Mouse (Mus musculus) hindbrain, embryonic 14.5 days (tissue): ENCODE data around the gene Dolpp1. TPM values are rescaled to one million over a fixed set of nuclear protein-coding genes. Genes with fewer than 3 reads are reported as not detected.
A peak's percentile ranks its signal among the peaks of the same experiment; 100 is the strongest.

Experiments
- ATAC-seq: fragments of 200-750 bp; cut with Nextera tagmentation; 2 replicates; pipeline ENCODE4 v1.8.0; 2017; ENCODE audit warnings: moderate number of reproducible peaks, mild to moderate bottlenecking, moderate TSS enrichment, moderate library complexity; ENCODE audit not compliant: low FRiP score
- DNase-seq: peaks from one replicate; pipeline ENCODE4 v3.0.0-alpha.2; 2015; ENCODE audit warnings: low spot score
- H3K27ac ChIP-seq: fragments of 300-500 bp; sonication (generic); 2 replicates; pipeline ENCODE4 v1.5.1; 2014; ENCODE audit warnings: mild to moderate bottlenecking, moderate library complexity
- H3K27me3 ChIP-seq: fragments of 300-500 bp; sonication (generic); 2 replicates; pipeline ENCODE4 v1.6.1; 2014; ENCODE audit warnings: mild to moderate bottlenecking, low read length, mixed read lengths; ENCODE audit not compliant: control insufficient read depth, insufficient read depth
- H3K36me3 ChIP-seq: fragments of 300-500 bp; sonication (generic); replicated peaks from 2 replicates; pipeline ENCODE4 v1.6.1; 2014; ENCODE audit not compliant: control insufficient read depth, insufficient read depth
- H3K4me1 ChIP-seq: fragments of 300-500 bp; sonication (generic); replicated peaks from 2 replicates; pipeline ENCODE4 v1.6.1; 2014; ENCODE audit warnings: antibody characterized with exemption, low read length, mixed read lengths; ENCODE audit not compliant: control insufficient read depth, insufficient read depth
- H3K4me2 ChIP-seq: fragments of 300-500 bp; sonication (generic); replicated peaks from 2 replicates; pipeline ENCODE4 v1.6.1; 2014; ENCODE audit warnings: mild to moderate bottlenecking, moderate library complexity
- H3K4me3 ChIP-seq: fragments of 300-500 bp; sonication (generic); replicated peaks from 2 replicates; pipeline ENCODE4 v1.5.1; 2014; ENCODE audit warnings: mild to moderate bottlenecking, low read length
- H3K9ac ChIP-seq: fragments of 300-500 bp; sonication (generic); 2 replicates; pipeline ENCODE4 v1.6.1; 2014
- H3K9me3 ChIP-seq: fragments of 300-500 bp; sonication (generic); 2 replicates; pipeline ENCODE4 v1.6.1; 2016; ENCODE audit warnings: low read length; ENCODE audit not compliant: control insufficient read depth
- WGBS: fragments of 180-500 bp; shearing (Covaris S2); extraction: QIAGEN DNeasy Blood & Tissue Kit; methylation state at CpG from one replicate; pipeline ENCODE4 v1.1.7; 2014; 5-methylcytosine and 5-hydroxymethylcytosine counted together
- polyA plus RNA-seq: library from polyadenylated mRNA; unstranded; fragments of >200 nt; fragmentation: Nextera tagmentation; extraction: Ambion mirVana; gene quantifications from 2 replicates; pipeline ENCODE4 v1.2.1, GENCODE M21; 2014

Dolpp1 gene
- polyA plus RNA-seq, 1 experiment from 2014 or later = 51.6 TPM

DNA sequence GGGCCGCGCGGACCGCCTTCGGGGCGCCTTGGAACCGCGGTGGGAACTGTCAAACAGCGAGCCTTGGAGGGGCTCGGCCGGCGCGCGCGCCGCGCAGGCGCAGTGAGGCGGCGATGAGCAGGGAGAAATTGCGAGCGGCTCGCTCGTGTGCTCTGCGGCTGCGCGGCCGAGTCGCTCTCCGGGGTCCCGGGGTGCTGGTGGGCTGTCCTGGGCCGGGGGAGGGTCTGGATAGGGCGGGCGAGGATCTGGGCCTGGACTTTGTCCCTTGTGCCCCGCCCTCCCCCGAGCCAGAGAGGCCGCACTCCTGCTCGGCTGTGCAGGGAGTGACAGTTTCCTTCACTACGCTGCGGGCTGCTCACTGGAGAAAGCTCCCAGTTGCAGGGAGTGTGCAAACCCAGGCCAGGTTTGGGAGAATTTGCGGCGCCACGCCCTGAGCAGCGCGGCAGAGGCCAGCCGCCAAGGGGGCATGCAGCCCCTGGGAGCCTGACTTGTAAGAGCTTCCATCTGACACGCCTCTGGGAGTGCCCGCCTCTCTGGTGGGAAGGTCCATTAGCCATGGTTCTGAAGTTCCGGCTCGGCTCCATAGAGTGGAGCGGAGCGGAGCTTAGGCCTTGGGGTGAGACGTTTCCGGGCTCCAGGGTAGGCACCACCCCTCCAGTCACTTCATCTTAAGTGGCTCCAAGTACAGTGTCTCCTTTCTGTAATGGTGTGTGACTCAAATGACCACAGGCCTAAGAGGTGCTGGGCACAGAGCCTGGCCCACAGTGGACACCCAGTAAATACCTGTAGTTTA, 719 bp downstream of the Dolpp1 start:
- Histone ChIP-seq H3K4me2 (peak overlapping the region; percentile 76), H3K9me3 (no peaks in the 10 kb centered on the region), H3K9ac (peak overlapping the region; percentile 84), H3K4me1 (peaks cover 12% of the 10 kb centered on the region), H3K4me3 (peak overlapping the region; percentile 83), H3K36me3 (peaks cover 32% of the 10 kb centered on the region), H3K27ac (peak overlapping the region; percentile 92), H3K27me3 (no peaks in the 10 kb centered on the region)
- under 1% methylated on average over 47 of the region's 54 CpGs for WGBS
- DNase-seq (peak; percentile 89), ATAC-seq (peak; percentile 79)

GRCm38 (mm10) chr2:30393370-30393656, 1.3 kb downstream of the Dolpp1 start:
- Histone ChIP-seq H3K27ac (peak overlapping the region; percentile 92; the same call in 1 of the 2 replicates), H3K4me1 (peaks cover 12% of the 10 kb centered on the region), H3K36me3 (peaks cover 38% of the 10 kb centered on the region), H3K9ac (peak overlapping the region; percentile 84), H3K4me2 (peak overlapping the region; percentile 76), H3K27me3 (no peaks in the 10 kb centered on the region), H3K9me3 (no peaks in the 10 kb centered on the region), H3K4me3 (peak overlapping the region; percentile 83)
- no peak for DNase-seq
- 83% methylated on average over 1 of the region's 1 CpGs for WGBS
- ATAC-seq = no peak

GRCm38 (mm10) chr2:30395757-30396156, 3.7 kb downstream of the Dolpp1 start:
- Histone ChIP-seq H3K9me3 (no peaks in the 10 kb centered on the region), H3K27ac (no peak overlapping the region), H3K9ac (no peak overlapping the region), H3K4me2 (no peak overlapping the region), H3K4me3 (no peak overlapping the region), H3K36me3 (peaks cover 53% of the 10 kb centered on the region), H3K4me1 (peaks cover 12% of the 10 kb centered on the region), H3K27me3 (no peaks in the 10 kb centered on the region)
- DNase-seq (no peak), ATAC-seq (no peak)
- WGBS = 95% methylated on average over 7 of the region's 7 CpGs

DNA sequence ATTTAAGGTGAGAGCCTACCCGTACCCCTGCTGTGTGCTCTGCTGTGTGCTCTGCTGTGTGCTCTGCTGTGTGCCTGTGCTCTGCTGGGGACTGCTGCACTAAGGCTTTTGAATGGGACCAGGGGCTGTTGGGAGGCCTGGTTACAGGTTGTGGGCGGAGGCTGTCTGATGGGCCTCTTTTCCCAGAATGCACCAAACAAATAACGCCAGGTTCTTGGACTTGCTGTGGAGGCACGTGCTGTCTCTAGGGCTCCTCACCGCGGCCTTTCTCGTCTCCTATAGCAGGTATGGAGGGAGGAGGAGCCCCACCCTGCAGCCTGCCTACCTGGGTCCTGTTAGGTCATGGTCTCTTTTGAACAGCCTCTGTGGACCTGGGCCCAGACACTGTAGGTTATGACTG, 4.2 kb downstream of the Dolpp1 start:
- H3K4me2 ChIP-seq = no peak overlapping the region
- no peaks in the 10 kb centered on the region for H3K9me3 ChIP-seq
- peaks cover 53% of the 10 kb centered on the region for H3K36me3 ChIP-seq
- ATAC-seq (no peak), DNase-seq (no peak)
- no peak overlapping the region for H3K9ac ChIP-seq
- H3K4me1 ChIP-seq = peaks cover 12% of the 10 kb centered on the region
- no peak overlapping the region for H3K4me3 ChIP-seq
- WGBS = 92% methylated on average over 7 of the region's 7 CpGs
- no peak overlapping the region for H3K27ac ChIP-seq
- no peaks in the 10 kb centered on the region for H3K27me3 ChIP-seq

DNA sequence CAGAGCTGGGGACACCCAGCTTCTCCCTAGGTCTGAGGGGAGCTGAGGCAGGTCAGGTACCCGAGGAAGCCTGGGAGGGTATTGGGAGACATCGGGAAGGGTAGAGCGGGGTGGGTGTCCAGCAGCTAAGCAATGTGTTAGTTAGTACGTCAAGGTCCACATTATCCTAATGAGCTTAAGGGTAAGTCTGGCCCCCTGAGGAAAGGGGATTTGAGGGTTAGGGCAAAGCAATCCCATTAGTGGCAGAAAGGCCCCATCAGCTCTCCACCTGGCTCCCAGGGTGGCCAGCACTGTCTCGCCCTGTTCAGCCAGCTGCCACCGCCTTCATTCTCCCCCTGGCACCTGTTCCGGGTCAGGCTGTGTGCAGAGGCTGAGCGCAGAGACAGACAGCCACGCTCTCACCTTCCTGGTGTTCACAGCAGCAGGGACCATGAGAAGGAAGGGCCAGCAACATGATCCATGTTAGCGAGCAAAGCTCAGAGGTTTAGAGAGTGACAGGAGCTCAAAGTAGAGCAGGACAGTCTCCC, 6.0 kb downstream of the Dolpp1 start:
- 78% methylated on average over 10 of the region's 10 CpGs for WGBS
- Histone ChIP-seq H3K4me1 (peaks cover 11% of the 10 kb centered on the region), H3K36me3 (peaks cover 66% of the 10 kb centered on the region), H3K4me2 (no peak overlapping the region), H3K4me3 (no peak overlapping the region), H3K27ac (no peak overlapping the region), H3K27me3 (no peaks in the 10 kb centered on the region), H3K9ac (no peak overlapping the region), H3K9me3 (no peaks in the 10 kb centered on the region)
- DNase-seq (no peak), ATAC-seq (no peak)

DNA sequence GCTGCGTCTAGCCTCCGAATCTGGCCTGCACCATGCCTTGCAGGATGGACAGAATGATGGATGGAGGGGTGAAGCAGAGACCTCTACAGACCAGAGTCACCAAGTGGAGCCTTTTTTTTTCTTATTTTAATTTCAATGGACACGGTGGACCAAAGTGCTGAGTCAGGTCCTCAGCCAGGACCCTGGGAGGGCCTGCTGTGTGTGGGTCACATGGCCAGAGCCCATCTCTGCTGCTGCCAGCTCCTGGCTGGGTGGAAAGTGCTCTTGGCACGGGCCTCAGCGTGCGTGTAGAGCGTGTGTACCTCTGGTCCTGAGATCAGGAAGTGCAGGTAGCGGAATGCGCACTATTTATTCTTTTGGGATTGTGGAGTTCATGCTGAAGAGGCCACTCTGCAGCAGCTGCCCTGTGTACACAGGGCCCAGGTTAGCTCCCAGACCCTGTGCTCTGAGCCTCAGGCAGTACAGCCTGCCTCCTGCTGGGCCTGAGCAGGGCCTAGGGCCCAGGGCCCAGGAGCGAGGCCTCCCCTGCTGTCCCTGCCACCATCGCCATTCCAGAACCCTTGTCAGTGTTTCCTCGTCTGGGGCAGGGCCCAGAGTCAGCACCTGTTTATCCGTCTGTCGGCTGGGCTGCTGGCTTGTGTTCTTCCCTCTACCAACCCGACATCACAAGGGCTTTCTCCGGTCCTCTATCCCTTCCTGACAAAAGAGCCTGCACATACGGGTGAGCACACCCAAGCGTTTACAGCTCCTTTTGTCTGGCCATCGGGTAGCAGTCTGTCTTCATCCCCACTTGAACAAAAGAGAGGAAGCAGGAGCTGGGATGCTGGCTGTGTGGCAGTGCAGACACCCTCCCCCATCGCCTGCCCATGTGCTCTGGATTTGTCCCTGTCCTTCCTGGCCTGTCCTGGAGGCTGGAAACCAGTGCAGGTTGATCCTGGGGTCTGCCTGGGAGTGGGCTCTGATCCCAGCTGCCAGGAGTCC, 7.4 kb downstream of the Dolpp1 start:
- WGBS = 17% methylated on average over 20 of the region's 20 CpGs
- H3K27me3 ChIP-seq = no peaks in the 10 kb centered on the region
- peaks cover 75% of the 10 kb centered on the region for H3K36me3 ChIP-seq
- H3K9ac ChIP-seq = peak overlapping the region; percentile 45
- no peaks in the 10 kb centered on the region; the same call in 1 of the 2 replicates for H3K4me1 ChIP-seq
- H3K27ac ChIP-seq = peak overlapping the region; percentile 78
- ATAC-seq (peak; percentile 42), DNase-seq (no peak)
- H3K9me3 ChIP-seq = no peaks in the 10 kb centered on the region
- no peak overlapping the region for H3K4me3 ChIP-seq
- H3K4me2 ChIP-seq = no peak overlapping the region

DNA sequence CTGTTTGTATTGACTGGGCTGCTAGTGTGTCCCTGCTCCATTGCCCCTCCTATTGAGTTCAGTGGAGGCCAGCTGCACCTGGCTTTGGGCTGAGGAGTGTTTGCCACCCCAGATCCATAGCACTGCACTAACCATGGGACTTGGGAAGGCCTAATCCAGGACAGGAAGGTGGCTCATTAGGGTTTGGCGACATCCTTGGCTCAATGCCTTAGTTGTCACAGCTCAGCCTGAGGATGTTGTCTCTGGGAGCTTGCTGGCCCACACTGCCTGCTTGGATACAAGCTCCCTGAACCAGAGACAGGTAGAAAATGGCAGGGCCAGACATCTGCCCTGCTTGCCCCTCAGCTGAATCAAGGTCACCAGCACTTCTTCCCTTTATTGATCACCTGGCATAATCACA, 9.5 kb downstream of the Dolpp1 start:
- Histone ChIP-seq H3K27ac (no peak overlapping the region), H3K4me3 (no peak overlapping the region), H3K4me1 (no peaks in the 10 kb centered on the region; the same call in 1 of the 2 replicates), H3K9ac (no peak overlapping the region), H3K9me3 (no peaks in the 10 kb centered on the region), H3K4me2 (no peak overlapping the region), H3K27me3 (no peaks in the 10 kb centered on the region), H3K36me3 (peaks cover 80% of the 10 kb centered on the region)
- WGBS = 73% methylated on average over 1 of the region's 1 CpGs
- no peak for ATAC-seq
- no peak for DNase-seq

DNA sequence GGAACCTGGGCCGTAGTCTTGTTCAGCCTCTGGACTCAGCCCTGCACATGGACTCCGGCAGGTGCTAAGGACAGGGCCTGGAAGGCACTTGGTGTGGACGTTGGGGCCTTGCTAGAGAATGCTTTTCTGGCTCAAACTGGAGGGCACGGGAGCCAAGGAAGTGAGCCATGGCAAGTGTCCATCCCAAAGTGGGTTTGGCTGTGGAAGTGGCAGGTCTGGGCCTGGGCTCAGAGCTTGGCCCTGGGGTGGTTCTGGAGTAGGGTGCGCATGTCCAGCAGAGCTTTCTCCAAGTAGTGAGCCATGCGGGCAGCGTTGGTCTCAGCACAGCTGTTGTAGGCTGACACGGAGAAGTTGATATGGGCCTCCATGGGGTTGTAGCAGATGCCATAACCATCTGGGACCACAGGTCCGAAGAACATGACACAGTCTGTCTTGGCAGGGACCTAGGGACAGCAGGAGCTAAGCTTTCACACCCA, 10.3 kb downstream of the Dolpp1 start:
- Histone ChIP-seq H3K4me2 (no peak overlapping the region), H3K9me3 (no peaks in the 10 kb centered on the region), H3K36me3 (peaks cover 80% of the 10 kb centered on the region), H3K4me3 (no peak overlapping the region), H3K27me3 (no peaks in the 10 kb centered on the region), H3K4me1 (no peaks in the 10 kb centered on the region; the same call in 1 of the 2 replicates), H3K9ac (no peak overlapping the region), H3K27ac (no peak overlapping the region)
- ATAC-seq (no peak), DNase-seq (no peak)
- 92% methylated on average over 9 of the region's 9 CpGs for WGBS

- Histone ChIP-seq H3K36me3 (peaks cover 80% of the 10 kb centered on the region), H3K9me3 (no peaks in the 10 kb centered on the region), H3K4me1 (no peaks in the 10 kb centered on the region; the same call in 1 of the 2 replicates), H3K4me3 (no peak overlapping the region), H3K4me2 (no peak overlapping the region), H3K27ac (no peak overlapping the region), H3K9ac (no peak overlapping the region), H3K27me3 (no peaks in the 10 kb centered on the region)
- DNase-seq (no peak), ATAC-seq (no peak)
- WGBS = 68% methylated on average over 2 of the region's 2 CpGs
Observed at GRCm38 (mm10) chr2:30402843-30403242, 10.8 kb downstream of the Dolpp1 start.
